Mouse (Mus musculus) heart, adult 9 months (tissue): ENCODE results near the gene Vmn1r61.

Experiments used
- DNase-seq, 2 experiments: peaks; one replicate each; pipeline ENCODE4 v3.0.0; 2022; ENCODE audit warnings: low spot score in 2 of 2

Gene Vmn1r61

DNA sequence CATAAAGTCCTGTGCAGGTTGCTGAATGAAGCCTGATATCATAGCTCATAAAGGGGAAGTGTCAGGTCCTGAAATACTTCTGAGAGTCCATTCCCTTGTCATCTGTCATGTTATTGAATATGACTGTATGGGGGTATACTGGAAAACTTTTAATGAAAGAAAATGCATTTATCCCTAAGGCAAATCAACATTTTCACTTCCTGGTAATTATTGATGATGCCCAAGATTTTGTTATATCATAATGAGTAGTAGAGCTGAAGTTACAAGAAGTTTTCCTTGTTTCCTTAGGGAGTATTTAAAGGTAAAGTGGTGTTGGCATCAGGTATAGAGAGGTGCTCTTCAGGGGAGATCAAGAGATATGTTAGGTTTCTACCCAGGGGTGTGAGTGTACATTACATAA is at the start of gene Vmn1r61:
Gene Vmn1r61 (minus strand): TSS at position 101 of the 400 bp plus-strand sequence.
- no peak for DNase-seq
